Mouse (Mus musculus) intestine, embryonic 16.5 days (tissue): Measurements from ENCODE around the gene Rassf4. TPM values are rescaled to one million over a fixed set of nuclear protein-coding genes. Genes with fewer than 3 reads are reported as not detected.
A peak's percentile ranks its signal among the peaks of the same experiment; 100 is the strongest.

ENCODE experiments used
- ATAC-seq: fragments of 200-750 bp; cut with Nextera tagmentation; 2 replicates; pipeline ENCODE4 v1.8.0; 2017; ENCODE audit warnings: moderate TSS enrichment, moderate library complexity
- H3K27ac ChIP-seq: fragments of 300-500 bp; sonication (generic); 2 replicates; pipeline ENCODE4 v1.5.1; 2014; ENCODE audit warnings: mild to moderate bottlenecking, low read length
- H3K27me3 ChIP-seq: fragments of 300-500 bp; sonication (generic); replicated peaks from 2 replicates; pipeline ENCODE4 v1.6.1; 2014; ENCODE audit warnings: low read length, control low read depth, mixed read lengths; ENCODE audit not compliant: control insufficient read depth, insufficient read depth
- H3K36me3 ChIP-seq: fragments of 300-500 bp; sonication (generic); 2 replicates; pipeline ENCODE4 v1.6.1; 2014; ENCODE audit warnings: low read length, control low read depth; ENCODE audit not compliant: control insufficient read depth, insufficient read depth
- H3K4me1 ChIP-seq: fragments of 300-500 bp; sonication (generic); 2 replicates; pipeline ENCODE4 v1.6.1; 2014; ENCODE audit warnings: low read length, control low read depth, mixed read lengths; ENCODE audit not compliant: control insufficient read depth, insufficient read depth
- H3K4me2 ChIP-seq: fragments of 300-500 bp; sonication (generic); 2 replicates; pipeline ENCODE4 v1.6.1; 2014; ENCODE audit warnings: low read depth, low read length, control low read depth
- H3K4me3 ChIP-seq: fragments of 300-500 bp; sonication (generic); 2 replicates; pipeline ENCODE4 v1.5.1; 2014; ENCODE audit warnings: mild to moderate bottlenecking, low read length
- H3K9ac ChIP-seq: fragments of 300-500 bp; sonication (generic); 2 replicates; pipeline ENCODE4 v1.6.1; 2014; ENCODE audit warnings: low read depth, low read length
- H3K9me3 ChIP-seq: fragments of 300-500 bp; sonication (generic); 2 replicates; pipeline ENCODE4 v1.6.1; 2016; ENCODE audit warnings: low read length, control low read depth; ENCODE audit not compliant: control insufficient read depth
- WGBS: fragments of 180-500 bp; shearing (Covaris S2); extraction: QIAGEN DNeasy Blood & Tissue Kit; methylation state at CpG from one replicate; pipeline ENCODE4 v1.1.7; 2014; 5-methylcytosine and 5-hydroxymethylcytosine counted together
- polyA plus RNA-seq: library from polyadenylated mRNA; unstranded; fragments of >200 nt; fragmentation: Nextera tagmentation; extraction: Ambion mirVana; gene quantifications from 2 replicates; pipeline ENCODE4 v1.2.1, GENCODE M21; 2015

The Rassf4 gene
- polyA plus RNA-seq: 8.6 and 9.2 TPM in 2 replicates

DNA sequence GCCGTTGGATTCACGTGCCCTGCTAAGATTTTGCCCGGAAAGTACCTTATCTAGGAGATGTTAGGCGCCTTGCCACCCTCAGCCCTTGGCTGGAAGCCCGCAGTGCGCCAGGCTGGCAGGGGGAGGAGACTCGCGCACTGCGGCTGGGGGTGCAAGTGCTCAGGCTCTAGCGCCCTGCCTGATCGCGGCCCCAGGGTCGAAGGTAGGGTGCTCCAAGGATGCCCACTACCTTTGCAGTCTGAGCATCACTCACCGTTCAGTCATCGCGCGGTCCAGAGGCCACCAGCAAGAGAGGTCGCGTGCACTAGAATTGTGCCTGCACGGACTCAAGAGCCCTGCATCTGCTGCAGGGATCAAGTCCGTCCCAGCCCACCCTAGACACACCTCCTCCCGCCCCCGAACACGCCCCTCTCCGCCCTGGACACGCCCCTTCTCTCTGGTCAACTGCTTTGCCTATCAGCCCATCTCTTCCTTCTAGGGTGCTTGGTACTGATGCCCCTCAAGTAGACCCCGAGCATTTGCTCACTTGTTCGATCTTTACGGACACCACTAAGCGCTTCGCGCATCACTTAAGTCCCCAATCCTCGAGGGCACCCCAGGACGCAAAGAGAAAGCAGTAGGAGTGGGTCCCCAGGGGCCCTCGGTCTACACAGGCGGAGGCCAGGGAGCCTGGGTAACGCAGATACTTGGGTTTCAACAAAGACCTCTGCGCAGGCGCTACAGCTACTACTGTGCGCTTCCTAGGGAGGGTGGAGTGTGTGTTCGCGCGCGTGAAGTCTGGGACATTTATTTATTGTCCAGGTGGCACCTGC is at the start of gene Rassf4:
TSS of gene Rassf4 (minus strand) at position 482 of the 812 bp plus-strand sequence.
- Histone ChIP-seq H3K27ac (peak within 1 kb of the TSS; percentile 78), H3K4me2 (peak within 1 kb of the TSS; percentile 81), H3K9me3 (no peaks in the 10 kb centered on the region), H3K9ac (peak within 1 kb of the TSS; percentile 61), H3K36me3 (no peaks in the 10 kb centered on the region), H3K4me1 (peaks cover 30% of the 10 kb centered on the region), H3K27me3 (no peaks in the 10 kb centered on the region), H3K4me3 (peak within 1 kb of the TSS; percentile 51)
- peak; percentile 92 for ATAC-seq
- WGBS: under 1% methylated on average over 44 of the region's 44 CpGs

DNA sequence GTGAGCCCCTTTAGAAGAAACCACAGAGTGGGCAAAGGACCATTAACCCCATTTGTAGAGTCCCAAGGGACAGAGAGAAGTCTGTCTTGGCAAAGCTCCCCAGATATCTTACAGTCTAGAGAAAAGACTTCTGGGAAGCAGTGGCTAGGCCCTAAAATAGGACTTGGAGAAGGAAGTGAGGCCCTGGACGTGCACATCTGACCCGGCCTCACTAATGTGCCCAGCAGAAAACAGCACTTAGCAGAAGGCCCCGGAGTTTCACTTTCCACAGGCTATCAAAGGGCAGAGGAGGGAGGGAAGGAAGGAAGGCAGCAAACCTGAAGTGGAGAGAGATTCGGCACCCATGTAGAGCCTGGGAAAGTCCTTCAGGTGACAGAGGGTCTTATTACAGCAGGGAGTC is 45.2 kb upstream of the Rassf4 start:
- Histone ChIP-seq H3K4me3 (no peak overlapping the region), H3K27ac (no peak overlapping the region), H3K4me2 (no peak overlapping the region), H3K9me3 (no peaks in the 10 kb centered on the region), H3K27me3 (no peaks in the 10 kb centered on the region), H3K9ac (no peak overlapping the region), H3K4me1 (0 out of 2 replicates have a peak, but pooled peaks cover 5% of the 10 kb centered on the region), H3K36me3 (no peaks in the 10 kb centered on the region)
- 67% methylated on average over 4 of the region's 4 CpGs for WGBS
- no peak for ATAC-seq

DNA sequence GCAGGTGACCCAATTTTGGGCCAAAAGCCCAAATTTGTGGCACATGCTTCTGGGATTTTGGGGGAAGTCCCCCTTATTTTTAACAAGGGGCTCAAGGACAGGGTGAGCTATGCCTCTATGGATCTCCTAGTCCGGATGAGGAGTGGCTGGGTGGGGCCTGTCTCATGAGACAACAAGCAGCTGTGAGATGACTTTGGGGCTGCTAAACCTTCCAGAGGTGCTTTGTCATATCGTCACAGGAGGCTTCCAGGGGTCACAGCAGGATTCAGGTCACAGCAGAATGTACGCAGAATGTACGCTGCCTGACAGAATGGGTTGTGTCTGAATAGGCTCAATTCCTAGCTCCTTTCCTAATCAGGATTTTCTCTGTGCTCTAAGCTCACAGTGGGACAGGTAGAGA is 44.6 kb upstream of the Rassf4 start:
- WGBS: 78% methylated on average over 4 of the region's 4 CpGs
- Histone ChIP-seq H3K4me2 (no peak overlapping the region), H3K9ac (no peak overlapping the region), H3K27me3 (no peaks in the 10 kb centered on the region), H3K27ac (no peak overlapping the region), H3K4me1 (0 out of 2 replicates have a peak, but pooled peaks cover 5% of the 10 kb centered on the region), H3K4me3 (no peak overlapping the region), H3K36me3 (no peaks in the 10 kb centered on the region), H3K9me3 (no peaks in the 10 kb centered on the region)
- ATAC-seq: no peak

DNA sequence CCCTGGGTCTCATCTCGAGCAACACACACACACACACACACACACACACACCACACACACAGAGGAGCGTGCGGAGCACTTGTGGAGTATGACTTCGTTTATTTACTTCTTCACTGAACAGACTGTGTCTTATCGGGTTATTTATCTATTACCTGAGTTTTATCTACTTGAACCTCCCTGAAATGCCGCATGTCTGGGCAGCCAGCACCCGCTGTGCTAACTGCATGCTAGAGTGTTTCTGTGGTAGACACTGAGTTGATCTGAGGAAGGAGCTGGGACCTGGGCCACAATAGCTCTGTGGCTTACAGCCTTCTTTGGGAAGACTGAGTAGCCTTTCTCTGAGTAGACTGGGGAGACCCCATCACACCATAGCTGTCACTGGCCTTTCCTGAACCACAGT is 44.1 kb upstream of the Rassf4 start:
- no peak overlapping the region for H3K9ac ChIP-seq
- 0 out of 2 replicates have a peak, but pooled peaks cover 5% of the 10 kb centered on the region for H3K4me1 ChIP-seq
- WGBS: 64% methylated on average over 7 of the region's 7 CpGs
- no peak overlapping the region for H3K4me3 ChIP-seq
- H3K27me3 ChIP-seq: no peaks in the 10 kb centered on the region
- no peaks in the 10 kb centered on the region for H3K9me3 ChIP-seq
- H3K27ac ChIP-seq: no peak overlapping the region
- ATAC-seq: no peak
- H3K4me2 ChIP-seq: no peak overlapping the region
- no peaks in the 10 kb centered on the region for H3K36me3 ChIP-seq

DNA sequence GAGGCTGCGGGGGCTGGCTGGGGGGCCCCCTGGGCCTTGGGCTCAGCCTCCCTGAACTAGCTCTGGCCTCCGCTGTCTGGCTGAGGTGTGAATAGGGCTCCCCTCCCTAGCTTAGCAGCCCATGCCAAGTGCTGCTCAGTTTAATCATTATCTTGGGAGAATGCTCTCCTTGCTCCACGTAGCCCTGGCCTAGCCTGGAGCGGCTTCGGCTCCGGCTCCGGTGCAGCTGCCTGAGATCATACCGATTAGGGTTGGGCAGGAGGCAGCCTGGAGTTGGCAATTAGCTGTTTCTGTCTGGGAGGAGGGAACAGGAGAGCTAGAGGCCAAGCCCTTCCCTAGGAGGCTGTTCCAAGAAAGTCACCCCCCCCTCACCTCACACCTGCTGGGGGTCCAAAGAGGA is 42.9 kb upstream of the Rassf4 start, which contains the start of gene Tmem72:
TSS of gene Tmem72 (minus strand) at position 248 of the 400 bp plus-strand sequence.
- no peaks in the 10 kb centered on the region for H3K27me3 ChIP-seq
- no peak within 1 kb of the TSS for H3K27ac ChIP-seq
- H3K4me3 ChIP-seq: no peak within 1 kb of the TSS
- 0 out of 2 replicates have a peak, but pooled peaks cover 5% of the 10 kb centered on the region for H3K4me1 ChIP-seq
- no peaks in the 10 kb centered on the region for H3K9me3 ChIP-seq
- ATAC-seq: peak; percentile 85
- WGBS: 47% methylated on average over 8 of the region's 8 CpGs
- no peak within 1 kb of the TSS for H3K4me2 ChIP-seq
- H3K9ac ChIP-seq: no peak within 1 kb of the TSS
- no peaks in the 10 kb centered on the region for H3K36me3 ChIP-seq

DNA sequence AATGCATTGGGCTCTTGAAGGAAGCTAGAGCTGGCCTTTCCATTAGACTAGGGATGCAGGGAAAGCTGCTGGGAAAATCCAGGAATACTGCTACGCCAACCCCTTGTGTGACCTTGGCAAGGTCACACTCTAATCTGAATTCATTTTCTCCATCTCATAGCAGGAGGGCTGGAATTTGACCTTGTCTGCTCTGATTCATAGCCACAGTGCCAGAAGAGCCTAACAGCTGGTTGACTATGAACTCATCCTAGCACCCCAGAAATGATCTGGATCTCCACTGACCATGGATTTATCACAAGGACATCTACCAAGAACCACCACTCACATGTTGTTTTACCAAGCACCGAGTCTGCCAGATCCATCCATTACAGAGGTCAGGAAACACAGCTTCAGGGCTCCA is 41.4 kb upstream of the Rassf4 start:
- WGBS: 74% methylated on average over 2 of the region's 2 CpGs
- Histone ChIP-seq H3K27ac (no peak overlapping the region), H3K4me3 (no peak overlapping the region), H3K36me3 (no peaks in the 10 kb centered on the region), H3K9me3 (no peaks in the 10 kb centered on the region), H3K4me1 (0 out of 2 replicates have a peak, but pooled peaks cover 5% of the 10 kb centered on the region), H3K27me3 (no peaks in the 10 kb centered on the region), H3K4me2 (no peak overlapping the region), H3K9ac (no peak overlapping the region)
- no peak for ATAC-seq

DNA sequence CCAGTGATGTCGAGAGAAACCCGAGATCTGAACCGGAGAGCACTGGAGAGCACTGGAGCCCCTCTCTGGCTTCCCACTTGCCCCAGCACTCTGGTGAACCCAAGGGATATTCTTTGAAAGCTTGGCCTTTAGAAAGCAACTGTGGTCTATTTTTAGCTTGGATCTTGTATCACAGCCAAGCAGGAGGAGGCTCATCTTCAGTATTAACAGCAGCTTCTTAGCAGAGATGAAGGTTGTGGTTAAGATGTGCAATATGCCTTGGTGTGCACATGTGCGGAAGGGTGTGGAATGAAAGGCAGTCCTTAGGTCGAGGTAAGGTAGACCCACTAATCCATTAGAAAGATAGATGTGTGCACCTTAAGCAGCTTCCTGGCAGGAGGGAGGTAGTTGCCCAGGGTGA is 40.8 kb upstream of the Rassf4 start:
- no peak for ATAC-seq

DNA sequence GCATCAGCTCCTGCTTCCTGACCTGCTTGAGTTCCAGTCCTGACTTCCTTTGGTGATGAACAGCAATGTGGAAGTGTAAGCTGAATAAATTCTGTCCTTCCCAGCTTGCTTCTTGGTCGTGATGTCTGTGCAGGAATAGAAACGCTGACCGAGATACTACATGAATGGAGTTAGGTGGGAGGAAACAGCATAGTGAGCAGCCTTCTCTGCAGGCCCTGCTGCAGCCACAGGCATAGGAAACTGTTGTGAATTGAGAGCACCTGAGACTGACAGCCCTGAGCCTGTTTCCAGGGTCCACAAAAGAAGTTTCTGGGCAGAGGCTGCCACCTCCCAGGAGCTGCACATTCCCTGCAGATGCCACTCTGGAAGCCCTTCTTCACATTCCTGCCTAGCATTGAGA is 40.2 kb upstream of the Rassf4 start:
- no peaks in the 10 kb centered on the region for H3K27me3 ChIP-seq
- no peak overlapping the region for H3K4me2 ChIP-seq
- no peak overlapping the region for H3K9ac ChIP-seq
- no peaks in the 10 kb centered on the region for H3K9me3 ChIP-seq
- no peak for ATAC-seq
- no peak overlapping the region for H3K27ac ChIP-seq
- WGBS: 87% methylated on average over 3 of the region's 3 CpGs
- H3K4me3 ChIP-seq: no peak overlapping the region
- no peaks in the 10 kb centered on the region for H3K36me3 ChIP-seq
- H3K4me1 ChIP-seq: 0 out of 2 replicates have a peak, but pooled peaks cover 5% of the 10 kb centered on the region

More for the DNA sequence above, 40.8 kb upstream of the Rassf4 start:
- Histone ChIP-seq H3K9me3 (no peaks in the 10 kb centered on the region), H3K4me1 (0 out of 2 replicates have a peak, but pooled peaks cover 5% of the 10 kb centered on the region), H3K36me3 (no peaks in the 10 kb centered on the region), H3K4me2 (no peak overlapping the region), H3K9ac (no peak overlapping the region), H3K4me3 (no peak overlapping the region), H3K27ac (no peak overlapping the region), H3K27me3 (no peaks in the 10 kb centered on the region)
- 70% methylated on average over 5 of the region's 5 CpGs for WGBS

DNA sequence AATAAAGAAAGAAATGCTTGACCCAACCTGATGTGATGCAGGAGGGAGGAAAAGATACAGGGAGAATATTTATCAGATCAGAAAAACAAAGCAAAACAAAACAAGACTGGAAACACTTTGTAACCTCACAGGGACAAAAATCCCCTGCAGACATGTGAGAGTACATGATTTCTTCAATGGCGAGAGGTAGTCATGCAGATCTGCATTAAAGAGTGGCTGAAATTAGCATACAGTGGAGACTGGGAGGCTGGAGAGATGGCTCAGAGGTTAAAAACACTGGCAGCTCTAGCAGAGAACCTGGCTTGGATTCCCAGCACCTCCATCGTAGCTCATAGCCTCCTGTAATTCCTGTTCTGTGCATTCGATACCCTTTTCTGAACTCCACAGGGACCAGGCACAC is 38.8 kb upstream of the Rassf4 start:
- 0 out of 2 replicates have a peak, but pooled peaks cover 5% of the 10 kb centered on the region for H3K4me1 ChIP-seq
- no peaks in the 10 kb centered on the region for H3K36me3 ChIP-seq
- H3K27me3 ChIP-seq: no peaks in the 10 kb centered on the region
- H3K9ac ChIP-seq: no peak overlapping the region
- no peaks in the 10 kb centered on the region for H3K9me3 ChIP-seq
- no peak overlapping the region for H3K27ac ChIP-seq
- no peak overlapping the region for H3K4me2 ChIP-seq
- no peak for ATAC-seq
- no peak overlapping the region for H3K4me3 ChIP-seq
- WGBS: 88% methylated on average over 3 of the region's 3 CpGs
